Mouse (Mus musculus) olfactory bulb, adult 2 months (tissue): ENCODE measurements around the gene Immp2l. TPM values are rescaled to one million over a fixed set of nuclear protein-coding genes. Genes with fewer than 3 reads are reported as not detected.

Experiments
- H3K27ac ChIP-seq: fragments of 200-500 bp; 2 replicates; pipeline ENCODE4 v1.5.1; 2012; ENCODE audit warnings: low read depth, low read length; ENCODE audit not compliant: insufficient read depth
- H3K4me1 ChIP-seq: fragments of 200-500 bp; 2 replicates; pipeline ENCODE4 v1.6.1; 2012; ENCODE audit warnings: low read length; ENCODE audit not compliant: control insufficient read depth, insufficient read depth
- H3K4me3 ChIP-seq: fragments of 200-500 bp; 2 replicates; pipeline ENCODE4 v1.5.1; 2012; ENCODE audit warnings: mild to moderate bottlenecking, low read depth, low read length, moderate library complexity; ENCODE audit not compliant: insufficient read depth
- CTCF ChIP-seq: fragments of 200-500 bp; IDR thresholded peaks from 2 replicates; pipeline ENCODE4 v1.5.1; 2012; ENCODE audit warnings: low read depth, mild to moderate bottlenecking, low read length, moderate library complexity; ENCODE audit not compliant: insufficient read depth
- POLR2A ChIP-seq: fragments of 200-500 bp; IDR thresholded peaks from 2 replicates; pipeline ENCODE4 v1.6.1; 2012; ENCODE audit warnings: mild to moderate bottlenecking, low read depth, low read length, moderate library complexity; ENCODE audit not compliant: insufficient read depth
- WGBS: fragments of 180-500 bp; shearing (Covaris S2); methylation state at CpG from one replicate; pipeline ENCODE4 v1.1.7; 2018; 5-methylcytosine and 5-hydroxymethylcytosine counted together
- polyA plus RNA-seq: library from polyadenylated mRNA; stranded (reverse); fragments of >200 nt; gene quantifications from 2 replicates; pipeline ENCODE4 v1.2.4, GENCODE M21; 2012; ENCODE audit warnings: low replicate concordance; ENCODE audit not compliant: missing spikeins, insufficient read depth, insufficient read length

Gene Immp2l
- polyA plus RNA-seq, 1 experiment, result not detected

DNA sequence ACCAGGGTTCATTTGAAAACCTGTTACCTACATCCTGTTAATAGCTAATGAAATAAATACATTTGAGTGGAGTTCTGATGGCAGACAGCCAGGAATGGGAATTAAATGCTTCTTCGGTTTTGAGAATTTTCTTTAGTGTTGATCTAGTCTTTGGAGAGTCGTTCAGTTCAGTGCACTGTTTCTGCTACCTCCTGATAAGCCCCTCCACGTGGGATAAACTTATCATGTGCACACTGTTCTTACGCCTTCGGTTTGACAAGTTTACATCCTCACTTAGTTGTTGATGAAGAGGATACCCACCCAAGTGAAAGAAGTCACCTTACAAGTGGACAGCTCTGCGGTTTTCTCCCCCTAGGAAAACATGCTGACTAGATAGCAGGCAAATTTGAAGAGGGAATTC lies 88.2 kb downstream of the Immp2l start:
- 62% methylated on average over 6 of the region's 6 CpGs for WGBS
- TF ChIP-seq POLR2A (no peak), CTCF (no peak)
- Histone ChIP-seq H3K4me1 (no peaks in the 10 kb centered on the region), H3K4me3 (no peak overlapping the region), H3K27ac (no peak overlapping the region)

- Histone ChIP-seq H3K27ac (no peak overlapping the region), H3K4me1 (no peaks in the 10 kb centered on the region), H3K4me3 (no peak overlapping the region)
- no peak for TF ChIP-seq POLR2A
- TF ChIP-seq CTCF, result no peak
Observed at GRCm38 (mm10) chr12:41118358-41118757, 94.5 kb downstream of the Immp2l start.

DNA sequence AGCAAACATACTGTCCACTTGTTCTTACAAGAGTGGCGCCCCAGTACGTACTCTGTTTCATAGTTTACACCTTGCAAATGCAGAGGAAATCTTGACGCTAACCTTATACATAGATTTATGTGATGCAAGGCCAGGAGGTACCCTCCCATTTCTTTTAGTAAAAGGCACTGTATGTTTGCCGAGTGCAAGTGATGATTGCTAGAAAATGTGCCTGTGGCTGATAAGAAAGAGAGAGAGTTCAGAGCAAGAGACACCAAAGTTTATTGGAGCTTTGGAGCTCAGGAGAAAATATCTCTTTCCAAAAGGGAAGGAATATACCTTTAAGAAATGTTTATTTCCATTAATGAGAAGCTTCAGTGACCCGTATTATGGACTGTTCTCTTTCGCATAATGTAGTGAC lies 95.8 kb downstream of the Immp2l start:
- Histone ChIP-seq H3K27ac (no peak overlapping the region), H3K4me1 (no peaks in the 10 kb centered on the region), H3K4me3 (no peak overlapping the region)
- TF ChIP-seq CTCF, result no peak
- TF ChIP-seq POLR2A, result no peak
- WGBS, result 93% methylated on average over 6 of the region's 6 CpGs

DNA sequence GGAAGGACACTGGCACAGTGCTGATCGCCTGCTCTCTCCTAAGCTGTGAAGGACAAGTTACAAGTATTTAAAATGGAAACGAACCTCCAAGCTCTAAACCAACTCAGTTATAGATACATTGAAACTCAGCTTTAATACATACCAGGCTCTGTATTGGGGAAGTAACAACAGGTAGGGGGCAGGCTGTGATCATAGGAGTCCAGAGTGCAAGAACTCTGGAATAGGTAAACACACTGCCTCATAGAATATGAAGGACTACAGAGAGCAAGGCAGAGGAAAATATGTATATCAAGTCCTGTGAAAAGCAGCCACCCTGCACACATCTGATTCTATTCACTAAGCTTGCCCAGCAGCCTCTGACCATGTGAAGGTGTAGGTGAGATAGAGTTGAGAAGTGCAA lies 99.3 kb downstream of the Immp2l start:
- H3K4me1 ChIP-seq, result no peaks in the 10 kb centered on the region
- H3K27ac ChIP-seq, result no peak overlapping the region
- WGBS, result 80% methylated on average over 2 of the region's 2 CpGs
- no peak overlapping the region for H3K4me3 ChIP-seq
- TF ChIP-seq POLR2A (no peak), CTCF (no peak)

DNA sequence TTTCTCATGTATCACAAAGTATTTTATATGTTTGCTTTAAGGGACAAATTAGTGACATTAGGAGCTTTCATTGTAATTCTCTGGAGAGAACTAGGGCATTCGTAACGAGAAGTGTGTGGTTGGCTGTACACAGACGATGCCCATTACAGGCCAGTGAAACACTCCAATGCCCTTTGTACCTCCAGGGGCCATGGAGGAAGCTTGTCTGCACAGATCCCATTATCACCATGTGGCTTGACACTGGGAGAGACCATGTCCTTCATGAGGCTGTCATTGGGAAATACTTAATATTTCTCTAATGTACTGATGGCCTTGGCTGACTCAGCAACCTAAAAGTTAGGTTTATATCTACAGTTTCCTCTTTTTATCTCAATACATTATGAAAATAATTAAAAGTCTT lies 111.0 kb downstream of the Immp2l start:
- 81% methylated on average over 3 of the region's 3 CpGs for WGBS
- H3K27ac ChIP-seq, result no peak overlapping the region
- H3K4me1 ChIP-seq, result no peaks in the 10 kb centered on the region
- no peak overlapping the region for H3K4me3 ChIP-seq
- no peak for TF ChIP-seq POLR2A
- TF ChIP-seq CTCF, result no peak

DNA sequence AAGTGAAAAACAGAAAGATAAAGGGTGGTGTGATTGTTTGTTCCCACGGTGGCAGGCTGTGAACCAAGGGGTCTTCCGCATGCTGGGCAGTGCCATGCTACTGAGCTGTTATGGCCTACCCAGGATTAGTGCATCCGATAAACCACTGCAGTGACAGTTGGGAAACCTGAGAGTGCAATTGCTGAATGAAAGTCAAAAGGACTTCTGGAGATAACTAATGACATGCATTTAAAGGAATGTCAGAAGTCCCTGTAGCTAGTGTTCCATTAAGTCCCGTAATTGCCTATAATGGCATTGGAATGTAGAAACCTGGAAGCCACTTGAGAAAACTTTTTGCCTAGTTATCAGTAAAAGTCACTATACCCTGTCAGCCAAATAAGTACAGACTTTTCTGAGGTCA lies 135.7 kb downstream of the Immp2l start:
- Histone ChIP-seq H3K4me1 (no peaks in the 10 kb centered on the region), H3K4me3 (no peak overlapping the region), H3K27ac (no peak overlapping the region)
- TF ChIP-seq POLR2A (no peak), CTCF (no peak)
- 89% methylated on average over 4 of the region's 4 CpGs for WGBS

DNA sequence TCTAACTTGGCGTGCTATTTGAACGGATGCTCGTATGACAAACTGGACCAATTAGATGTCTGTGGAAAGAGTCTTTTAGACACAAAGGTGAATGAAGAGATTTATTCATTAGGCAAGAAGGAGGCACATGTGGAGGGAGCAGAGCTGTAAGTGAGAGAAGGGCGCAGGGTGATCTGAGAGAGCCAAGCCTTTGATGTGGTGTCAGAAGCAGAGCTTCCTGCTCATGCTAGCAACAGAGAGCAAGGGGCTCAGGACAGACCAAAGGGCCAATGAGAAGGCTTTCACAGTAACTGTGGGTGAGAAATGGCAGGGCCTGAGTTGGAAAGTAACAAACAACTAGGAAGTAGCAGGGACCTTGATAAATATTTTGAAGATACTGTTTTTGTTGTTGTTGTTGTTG lies 143.9 kb downstream of the Immp2l start:
- Histone ChIP-seq H3K27ac (no peak overlapping the region), H3K4me1 (no peaks in the 10 kb centered on the region), H3K4me3 (no peak overlapping the region)
- 81% methylated on average over 4 of the region's 4 CpGs for WGBS
- no peak for TF ChIP-seq POLR2A
- no peak for TF ChIP-seq CTCF

- Histone ChIP-seq H3K4me3 (no peak overlapping the region), H3K27ac (no peak overlapping the region), H3K4me1 (no peaks in the 10 kb centered on the region)
- TF ChIP-seq POLR2A (no peak), CTCF (no peak)
- 67% methylated on average over 1 of the region's 1 CpGs for WGBS
Observed at GRCm38 (mm10) chr12:41170051-41170450, 146.2 kb downstream of the Immp2l start.

DNA sequence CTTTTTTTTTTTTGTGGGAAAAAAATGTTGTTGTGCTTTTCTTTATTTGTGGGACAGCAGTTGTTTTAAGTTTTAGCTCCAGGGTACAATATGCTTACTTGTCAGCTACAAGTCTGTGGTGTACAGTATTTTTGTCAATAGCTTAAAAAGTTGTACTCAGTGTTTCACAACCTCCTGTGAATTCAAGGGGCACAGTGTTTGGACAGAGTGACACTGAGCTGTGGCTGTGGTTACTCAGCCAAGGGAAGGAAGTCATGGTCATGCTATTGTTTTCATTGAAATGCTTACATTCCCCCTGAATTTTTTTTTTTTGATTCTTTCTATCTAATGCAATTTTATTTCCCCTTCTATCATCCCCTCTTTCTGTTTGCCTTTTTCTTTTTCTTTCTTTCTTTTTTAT lies 159.0 kb downstream of the Immp2l start:
- H3K4me1 ChIP-seq, result no peaks in the 10 kb centered on the region
- no peak for TF ChIP-seq CTCF
- no peak for TF ChIP-seq POLR2A
- H3K27ac ChIP-seq, result no peak overlapping the region
- no peak overlapping the region for H3K4me3 ChIP-seq

- TF ChIP-seq CTCF (no peak), POLR2A (no peak)
- no peak overlapping the region for H3K27ac ChIP-seq
- no peaks in the 10 kb centered on the region for H3K4me1 ChIP-seq
- WGBS, result 90% methylated on average over 4 of the region's 4 CpGs
- no peak overlapping the region for H3K4me3 ChIP-seq
Observed at GRCm38 (mm10) chr12:41185060-41185459, 161.2 kb downstream of the Immp2l start.

GRCm38 (mm10) chr12:41185509-41185908 lies 161.6 kb downstream of the Immp2l start:
- TF ChIP-seq CTCF, result no peak
- no peak for TF ChIP-seq POLR2A
- WGBS, result 95% methylated on average over 6 of the region's 6 CpGs

More at GRCm38 (mm10) chr12:41185509-41185908, 161.6 kb downstream of the Immp2l start:
- Histone ChIP-seq H3K4me1 (no peaks in the 10 kb centered on the region), H3K4me3 (no peak overlapping the region), H3K27ac (no peak overlapping the region)
